Mouse (Mus musculus): ENCODE measurements at regions not wholly inside any gene's neighbourhood (a gene's known extent, or its start where the extent isn't known, plus 50 kb on each side); places are given as distances from the start of the nearest gene placed in this dataset.

- no peak for TF ChIP-seq CTCF (IDR thresholded peaks at IDR 0.05; ENCODE audit: low read depth, low read length)
- TF ChIP-seq POLR2A (IDR thresholded peaks at IDR 0.05; ENCODE audit: borderline replicate concordance, low read depth, low read length), result no peak
Measured at GRCm38 (mm10) chr4:106116611-106117010, 199.4 kb upstream of the Usp24 start.

All from bone marrow macrophage, adult 2 months (primary cell).